Mouse (Mus musculus) E14TG2a.4 (cell line): ENCODE data around the gene Ric8a.

Source experiments
- H3K27me3 ChIP-seq: 2 replicates; pipeline ENCODE4 v1.6.1; 2014; ENCODE audit warnings: low read length, control low read depth; ENCODE audit not compliant: insufficient read depth
- H3K36me3 ChIP-seq: 2 replicates; pipeline ENCODE4 v1.6.1; 2014; ENCODE audit warnings: low read length, control low read depth; ENCODE audit not compliant: insufficient read depth
- H3K4me1 ChIP-seq: replicated peaks from 2 replicates; pipeline ENCODE4 v1.6.1; 2014; ENCODE audit warnings: low read depth, low read length, control low read depth
- H3K4me3 ChIP-seq: replicated peaks from 2 replicates; pipeline ENCODE4 v1.5.1; 2014; ENCODE audit warnings: mild to moderate bottlenecking, low read length
- H3K9me3 ChIP-seq: 2 replicates; pipeline ENCODE4 v1.6.1; 2014; ENCODE audit warnings: low read length, control low read depth
- CTCF ChIP-seq: conservative IDR thresholded peaks from 2 replicates; pipeline ENCODE4 v1.5.1; 2014; ENCODE audit warnings: low read length
- NANOG ChIP-seq: IDR thresholded peaks from 2 replicates; pipeline ENCODE4 v1.6.1; 2014; ENCODE audit warnings: borderline replicate concordance, low read length, mixed read lengths
- POU5F1 ChIP-seq: IDR thresholded peaks from 2 replicates; pipeline ENCODE4 v1.6.1; 2014; ENCODE audit warnings: low read length, borderline replicate concordance

Ric8a gene

DNA sequence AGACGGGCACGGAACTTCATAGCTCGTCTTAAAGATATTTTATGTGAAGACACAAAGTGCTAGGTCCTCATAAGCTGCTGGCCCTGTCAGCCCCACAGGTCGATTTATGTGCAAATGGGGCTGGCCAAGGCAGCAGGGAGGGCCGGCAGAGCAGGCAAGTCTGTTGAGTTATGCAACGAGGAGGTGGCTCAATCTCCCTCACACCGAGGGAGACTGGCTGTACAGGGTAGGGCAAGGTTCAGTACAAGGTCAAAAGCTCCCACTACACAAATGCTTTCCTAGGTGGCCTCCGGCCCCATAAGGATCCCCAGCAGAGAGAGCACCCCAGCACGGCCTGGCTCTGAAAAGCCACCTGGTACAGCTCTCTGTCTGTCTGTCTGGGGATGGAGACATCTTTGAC lies 3.4 kb upstream of the Ric8a start:
- Histone ChIP-seq H3K4me1 (peaks cover 74% of the 10 kb centered on the region), H3K4me3 (peak overlapping the region; percentile 90), H3K36me3 (peaks cover 57% of the 10 kb centered on the region), H3K27me3 (no peaks in the 10 kb centered on the region), H3K9me3 (no peaks in the 10 kb centered on the region)
- no peak for TF ChIP-seq NANOG
- no peak for TF ChIP-seq CTCF
- TF ChIP-seq POU5F1, result no peak

DNA sequence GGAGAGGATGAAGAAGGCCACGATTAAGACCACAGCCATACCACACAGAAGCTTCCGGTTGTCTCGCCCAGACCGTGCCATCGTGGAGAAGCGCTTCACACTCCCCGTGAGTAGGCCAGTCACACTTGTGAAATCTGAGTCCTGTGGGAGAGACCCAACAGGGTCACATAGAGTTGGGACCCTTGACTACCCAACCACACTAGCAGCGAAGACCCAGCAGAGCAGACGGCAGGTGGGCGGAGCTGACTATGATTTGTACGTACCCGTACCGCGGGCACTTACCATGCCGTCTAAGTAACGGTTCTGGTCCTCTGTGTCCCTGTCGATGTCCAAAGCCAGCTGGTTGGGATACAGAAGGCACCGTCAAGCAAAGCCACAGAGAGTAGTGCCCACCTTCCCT lies 2.3 kb upstream of the Ric8a start:
- TF ChIP-seq NANOG, result no peak
- no peak for TF ChIP-seq POU5F1
- TF ChIP-seq CTCF, result no peak
- H3K36me3 ChIP-seq, result peaks cover 68% of the 10 kb centered on the region
- H3K27me3 ChIP-seq, result no peaks in the 10 kb centered on the region
- H3K4me3 ChIP-seq, result peak overlapping the region; percentile 90
- no peaks in the 10 kb centered on the region for H3K9me3 ChIP-seq
- peaks cover 81% of the 10 kb centered on the region for H3K4me1 ChIP-seq

DNA sequence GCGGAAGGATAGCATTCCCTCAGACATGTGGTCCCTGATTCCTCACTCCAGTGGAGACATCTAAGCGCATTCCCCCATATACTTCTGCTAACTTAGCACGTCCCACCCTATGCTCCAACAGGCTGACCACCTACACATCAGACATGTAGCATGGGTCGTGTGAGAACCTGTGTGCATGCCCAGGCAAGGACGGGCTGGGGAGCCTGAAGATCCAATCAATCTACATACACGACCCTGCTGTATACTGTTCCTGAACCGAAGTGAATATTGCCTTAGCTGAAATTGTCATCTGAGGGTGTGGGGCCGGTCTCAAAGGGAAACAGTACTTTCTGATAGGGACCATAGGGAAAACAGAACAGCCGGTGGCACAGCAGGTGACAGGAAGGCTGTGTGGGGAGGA lies 1.6 kb upstream of the Ric8a start:
- Histone ChIP-seq H3K36me3 (peaks cover 75% of the 10 kb centered on the region), H3K4me3 (peak overlapping the region; percentile 90), H3K27me3 (no peaks in the 10 kb centered on the region), H3K4me1 (peaks cover 82% of the 10 kb centered on the region), H3K9me3 (no peaks in the 10 kb centered on the region)
- TF ChIP-seq NANOG, result no peak
- TF ChIP-seq CTCF, result no peak
- no peak for TF ChIP-seq POU5F1

DNA sequence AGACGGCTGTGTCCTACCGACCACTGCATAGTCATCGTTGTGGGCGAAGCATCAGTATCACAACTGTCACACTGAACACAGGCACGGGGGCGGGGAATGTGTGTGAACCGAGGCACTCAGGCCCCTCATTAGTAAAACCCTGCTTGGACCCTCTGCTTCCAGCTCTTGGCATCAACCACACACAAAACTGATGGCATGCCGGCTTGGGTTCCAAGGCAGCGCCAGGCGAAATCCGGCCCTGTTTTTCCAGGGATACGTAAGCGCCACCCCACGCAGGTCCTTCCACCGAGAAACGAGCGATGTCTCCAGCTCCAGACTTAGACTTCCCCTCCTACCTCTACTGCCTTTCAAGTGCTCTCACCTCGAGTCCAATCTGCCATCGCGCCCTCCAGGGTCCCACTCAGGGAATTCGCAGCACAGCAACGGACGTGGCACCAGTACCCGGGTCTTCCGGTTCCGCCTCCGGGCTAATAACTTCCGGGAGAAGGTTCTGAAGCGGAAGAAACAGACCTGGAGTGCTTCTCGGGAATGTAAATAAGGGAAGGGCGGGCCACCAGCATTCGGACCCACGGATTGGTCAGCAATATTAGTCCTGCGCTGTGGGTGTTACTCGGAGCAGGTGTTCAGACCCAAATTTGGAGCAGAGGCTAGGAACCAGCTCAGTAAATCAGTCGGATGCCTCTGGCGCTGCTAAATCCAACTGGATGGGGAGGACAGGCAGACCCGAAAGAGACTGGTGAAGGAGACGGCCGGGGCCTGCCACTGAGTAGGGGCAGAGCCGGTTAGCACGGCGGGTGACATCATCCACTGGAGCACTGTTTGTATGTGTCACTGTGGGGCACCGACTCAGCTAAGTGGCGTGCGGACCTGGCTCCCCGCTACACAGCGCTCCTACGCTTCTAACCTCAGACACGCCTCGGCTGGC lies 635 bp upstream of the Ric8a start, which contains the start of gene Gm45785:
TSS of gene Gm45785 (minus strand) at position 472 of the 925 bp plus-strand sequence.
- TF ChIP-seq CTCF, result no peak
- TF ChIP-seq NANOG, result no peak
- no peak for TF ChIP-seq POU5F1
- Histone ChIP-seq H3K27me3 (no peaks in the 10 kb centered on the region), H3K4me1 (peaks cover 79% of the 10 kb centered on the region), H3K9me3 (no peaks in the 10 kb centered on the region), H3K36me3 (peaks cover 76% of the 10 kb centered on the region), H3K4me3 (peak within 1 kb of the TSS; percentile 90)

DNA sequence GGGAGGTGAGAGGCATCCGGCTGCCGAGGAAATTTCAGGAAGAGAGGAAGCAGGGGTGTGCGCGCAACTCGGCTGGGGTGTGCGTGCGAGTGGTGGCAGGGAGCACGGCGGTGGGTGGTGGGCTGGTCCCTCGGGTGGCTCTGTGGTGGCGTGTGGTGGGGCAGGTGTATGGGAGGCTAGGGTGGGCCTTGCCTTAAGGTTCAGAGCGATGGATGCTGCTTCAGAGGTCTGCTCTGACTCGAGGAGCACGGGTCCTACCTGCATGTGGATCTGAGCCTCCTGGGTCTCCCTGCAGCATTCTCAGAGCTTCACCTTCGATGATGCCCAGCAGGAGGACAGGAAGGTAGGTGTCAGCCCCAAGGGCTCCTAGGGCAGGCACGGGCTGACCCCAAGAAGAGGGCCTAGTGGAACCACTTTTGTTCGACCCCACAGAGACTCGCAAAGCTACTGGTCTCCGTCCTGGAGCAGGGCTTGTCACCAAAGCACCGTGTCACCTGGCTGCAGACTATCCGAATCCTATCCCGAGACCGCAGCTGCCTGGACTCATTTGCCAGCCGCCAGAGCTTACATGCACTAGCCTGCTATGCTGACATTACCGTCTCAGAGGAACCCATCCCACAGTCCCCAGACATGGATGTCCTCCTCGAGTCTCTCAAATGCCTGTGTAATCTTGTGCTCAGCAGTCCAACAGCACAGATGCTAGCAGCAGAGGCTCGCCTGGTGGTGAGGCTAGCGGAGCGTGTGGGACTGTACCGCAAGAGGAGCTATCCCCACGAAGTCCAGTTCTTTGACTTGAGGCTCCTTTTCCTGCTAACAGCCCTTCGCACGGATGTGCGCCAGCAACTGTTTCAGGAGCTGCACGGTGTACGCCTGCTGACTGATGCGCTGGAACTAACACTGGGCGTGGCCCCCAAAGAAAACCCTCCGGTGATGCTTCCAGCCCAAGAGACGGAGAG lies 1.1 kb downstream of the Ric8a start, which contains the start of gene Bet1l:
TSS of gene Bet1l (minus strand) at position 28 of the 956 bp plus-strand sequence.
- Histone ChIP-seq H3K36me3 (peaks cover 78% of the 10 kb centered on the region), H3K4me3 (peak within 1 kb of the TSS; percentile 90), H3K9me3 (no peaks in the 10 kb centered on the region), H3K27me3 (no peaks in the 10 kb centered on the region), H3K4me1 (peaks cover 72% of the 10 kb centered on the region)
- no peak for TF ChIP-seq POU5F1
- TF ChIP-seq CTCF, result no peak
- TF ChIP-seq NANOG, result no peak

DNA sequence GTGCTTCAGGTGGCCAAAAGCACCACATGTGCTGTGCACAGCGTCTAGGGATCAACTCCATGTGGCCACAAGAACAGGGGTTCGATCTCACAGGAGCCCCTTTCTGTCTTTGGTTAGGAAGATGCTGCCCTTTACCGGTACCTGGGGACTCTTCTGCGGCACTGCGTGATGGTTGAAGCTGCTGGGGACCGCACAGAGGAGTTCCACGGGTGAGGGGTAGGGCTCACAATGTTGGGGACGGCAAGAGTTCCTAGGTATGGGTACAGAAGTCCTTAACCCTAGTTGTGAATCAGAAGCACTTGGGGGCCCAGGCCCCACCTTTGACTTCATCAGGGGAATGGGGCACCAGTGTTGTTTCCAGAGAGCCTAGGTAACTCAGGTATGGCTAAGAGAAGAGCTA lies 2.0 kb downstream of the Ric8a start:
- no peaks in the 10 kb centered on the region for H3K9me3 ChIP-seq
- TF ChIP-seq NANOG (no peak), POU5F1 (no peak), CTCF (no peak)

DNA sequence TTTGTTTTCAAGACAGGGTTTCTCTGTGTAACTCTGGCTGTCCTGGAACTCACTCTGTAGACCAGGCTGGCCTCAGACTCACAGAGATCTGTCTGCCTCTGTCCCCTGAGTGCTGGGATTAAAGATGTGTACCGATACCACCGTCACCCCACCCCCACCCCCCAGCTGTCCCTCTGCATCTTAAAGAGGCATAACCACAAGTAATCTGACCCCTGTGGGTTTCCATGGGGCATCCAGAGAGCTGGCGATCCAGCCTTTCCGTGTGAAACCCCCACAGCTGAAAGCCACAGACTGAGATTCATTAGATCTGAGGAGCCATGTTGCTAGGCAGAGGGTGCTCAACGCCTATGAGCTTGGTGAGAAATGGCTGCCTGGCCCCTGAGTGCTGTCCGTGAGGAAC lies 3.2 kb downstream of the Ric8a start:
- Histone ChIP-seq H3K27me3 (no peaks in the 10 kb centered on the region), H3K4me1 (peaks cover 58% of the 10 kb centered on the region), H3K36me3 (peaks cover 78% of the 10 kb centered on the region), H3K4me3 (no peak overlapping the region), H3K9me3 (no peaks in the 10 kb centered on the region)
- TF ChIP-seq NANOG (no peak), POU5F1 (no peak), CTCF (no peak)

More for the DNA sequence above, 2.0 kb downstream of the Ric8a start:
- Histone ChIP-seq H3K36me3 (peaks cover 78% of the 10 kb centered on the region), H3K4me3 (peak overlapping the region; percentile 90), H3K27me3 (no peaks in the 10 kb centered on the region), H3K4me1 (peaks cover 65% of the 10 kb centered on the region)

DNA sequence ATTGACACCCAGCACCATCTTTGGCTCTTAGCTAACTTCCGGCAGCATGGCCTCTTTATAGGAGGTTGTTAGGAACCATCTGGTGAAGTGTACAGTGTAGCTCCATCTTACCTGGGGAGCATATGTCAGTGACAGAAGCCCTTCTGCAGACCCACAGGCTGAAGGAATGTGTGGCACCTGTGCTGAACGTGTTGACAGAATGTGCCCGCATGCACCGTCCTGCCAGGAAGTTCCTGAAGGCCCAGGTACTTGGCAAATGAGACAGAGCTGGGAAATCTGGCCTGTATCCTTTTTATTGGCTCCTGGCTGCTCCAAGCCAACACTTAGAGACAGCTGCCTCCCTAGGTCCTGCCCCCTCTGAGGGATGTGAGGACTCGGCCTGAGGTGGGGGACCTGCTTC lies 4.0 kb downstream of the Ric8a start:
- peaks cover 56% of the 10 kb centered on the region for H3K4me1 ChIP-seq
- H3K9me3 ChIP-seq, result no peaks in the 10 kb centered on the region
- H3K4me3 ChIP-seq, result no peak overlapping the region
- TF ChIP-seq POU5F1 (no peak), CTCF (no peak), NANOG (no peak)
- H3K36me3 ChIP-seq, result peaks cover 79% of the 10 kb centered on the region
- H3K27me3 ChIP-seq, result no peaks in the 10 kb centered on the region
